Mouse (Mus musculus) MEL-GATA-1-ER (cell line): ENCODE results near the gene Apol8.

Source experiments
- DNase-seq: peaks from one replicate; pipeline ENCODE4 v3.0.0-alpha.2; 2012; ENCODE audit warnings: low read depth; ENCODE audit errors: extremely low read depth

The Apol8 gene

DNA sequence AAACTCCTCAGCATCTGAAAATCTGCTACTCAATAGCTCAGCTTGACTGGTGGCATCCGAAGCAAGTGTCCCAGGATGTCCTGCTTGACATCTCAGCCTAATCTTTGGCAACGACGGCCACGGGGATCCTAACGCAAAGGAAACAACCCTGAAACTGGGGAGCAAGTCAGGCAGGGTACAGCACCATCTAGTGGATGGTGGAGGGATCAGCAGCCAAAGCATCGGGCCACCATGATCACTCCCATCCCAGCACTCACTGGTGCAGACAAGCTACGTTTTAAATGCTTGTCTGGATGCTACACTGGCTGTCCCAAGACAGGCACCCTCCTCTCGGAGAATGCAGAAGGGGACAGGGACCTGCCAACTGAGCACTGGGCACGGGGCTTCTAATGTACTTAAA lies at the start of gene Apol8:
Apol8 (minus strand) TSS at position 156 of the 400 bp plus-strand sequence.
- peak; percentile 44 for DNase-seq

DNA sequence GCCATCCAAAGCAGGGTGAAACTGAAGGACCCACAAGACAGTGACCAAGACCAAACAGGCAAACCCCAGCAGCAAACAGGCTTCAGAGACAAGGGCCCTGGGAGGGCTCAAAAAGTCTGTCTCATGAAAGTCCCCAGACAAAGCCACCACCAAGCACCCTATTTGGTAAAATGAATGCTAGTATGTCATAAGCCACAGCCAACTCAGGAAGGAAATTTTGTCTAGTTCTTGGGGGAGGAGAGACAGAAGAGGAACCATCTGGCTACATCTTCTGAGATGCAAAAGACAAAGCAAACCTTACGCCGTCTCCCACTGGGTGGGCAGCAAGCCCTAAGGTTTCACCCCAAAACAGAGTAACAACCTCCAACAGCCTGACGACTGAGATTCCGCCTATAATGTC lies 48.9 kb upstream of the Apol8 start:
- no peak for DNase-seq

DNA sequence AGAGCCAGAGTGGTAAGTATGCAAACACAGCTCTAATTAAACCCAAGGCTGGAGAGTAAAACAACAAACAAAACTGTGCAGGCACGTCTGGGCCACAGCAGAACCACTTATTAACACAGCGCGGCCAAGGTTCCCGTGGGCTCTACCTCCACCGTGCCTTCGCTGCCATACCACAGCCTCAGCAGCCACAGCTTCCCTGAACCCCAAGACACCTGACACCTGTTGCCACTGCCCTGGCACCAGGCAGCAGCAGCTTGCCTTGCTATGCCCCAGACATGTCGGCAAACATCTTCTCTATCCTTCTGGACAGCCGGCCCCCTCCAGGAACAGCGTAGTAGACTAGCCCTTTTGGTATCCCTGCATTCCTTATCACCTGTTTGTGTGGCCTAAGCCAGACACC lies 48.1 kb upstream of the Apol8 start:
- no peak for DNase-seq

DNA sequence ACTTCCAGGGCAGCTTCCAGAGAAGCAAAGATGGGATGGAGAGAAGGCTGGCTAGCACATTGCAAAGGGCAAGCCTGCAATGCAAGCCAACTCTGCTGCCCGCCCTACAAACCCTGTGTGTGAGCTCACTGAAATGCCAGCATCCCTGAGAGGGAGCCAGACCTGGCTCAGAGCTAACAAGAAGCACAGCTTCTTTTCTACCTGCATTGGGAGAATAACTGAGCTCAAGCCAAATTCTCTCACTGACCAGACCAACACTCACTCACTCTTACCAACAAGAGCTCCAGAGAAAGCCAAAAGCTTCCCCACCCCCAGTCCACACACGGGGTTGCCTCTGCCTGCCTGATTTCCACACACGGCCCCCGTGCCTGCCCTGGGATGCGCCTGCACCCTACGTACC lies 47.7 kb upstream of the Apol8 start:
- DNase-seq: no peak

DNA sequence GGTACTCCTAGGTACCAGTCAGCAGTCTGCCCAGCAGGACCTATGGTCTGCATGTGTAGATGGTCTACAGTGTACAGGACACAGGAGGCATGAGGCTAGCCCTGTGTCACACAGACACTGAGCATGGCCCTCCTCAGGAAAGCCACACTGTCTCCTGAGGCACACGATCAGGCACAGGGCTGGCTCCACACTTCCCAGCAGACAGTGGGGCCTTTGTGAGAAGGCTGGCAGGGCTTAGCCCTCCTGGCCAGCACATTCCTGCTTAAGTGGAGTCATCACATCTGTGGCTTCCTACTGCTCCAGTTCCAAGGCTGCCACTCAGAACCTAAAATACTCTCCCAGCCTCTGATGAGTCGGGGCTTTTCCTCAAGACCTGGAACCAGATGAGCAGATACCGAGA lies 46.9 kb upstream of the Apol8 start:
- no peak for DNase-seq

DNA sequence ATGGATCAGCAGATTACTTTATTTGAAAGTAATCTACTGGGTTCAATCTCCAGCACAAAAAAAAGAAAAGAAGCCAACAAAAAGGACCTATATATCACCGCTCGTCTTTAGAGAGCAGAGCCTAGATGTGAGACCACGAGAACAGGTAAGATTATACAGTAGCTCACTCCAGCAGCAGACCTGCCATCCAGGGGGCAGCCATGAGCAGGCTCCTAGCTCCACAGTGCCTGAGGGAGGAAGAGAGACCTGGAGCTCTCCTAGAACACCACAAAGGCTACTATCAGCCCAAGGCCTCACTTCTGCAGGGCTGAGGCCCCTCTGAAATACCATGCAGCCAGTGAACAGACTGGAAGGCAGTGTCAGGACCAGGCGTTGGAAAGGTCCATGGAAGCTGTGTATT lies 46.2 kb upstream of the Apol8 start:
- DNase-seq: no peak

DNA sequence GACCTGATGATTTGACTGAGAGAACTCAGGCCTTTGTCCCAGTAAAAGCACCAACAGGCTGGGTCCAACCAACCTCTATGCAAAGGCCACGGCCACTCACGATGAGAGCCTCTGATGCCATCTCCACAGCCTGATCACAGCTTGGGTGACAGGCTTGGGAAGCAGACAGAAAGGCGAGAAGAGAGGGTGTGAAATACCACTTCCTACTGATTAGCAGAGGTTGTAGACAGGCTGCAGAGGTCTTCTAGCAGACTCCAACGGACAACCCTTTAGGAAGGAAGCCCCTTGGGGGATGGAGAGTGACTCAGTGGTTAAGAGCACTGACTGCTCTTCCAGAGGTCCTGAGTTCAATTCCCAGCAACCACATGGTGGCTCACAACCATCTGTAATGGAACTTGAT lies 44.4 kb upstream of the Apol8 start:
- DNase-seq: peak; percentile 36

DNA sequence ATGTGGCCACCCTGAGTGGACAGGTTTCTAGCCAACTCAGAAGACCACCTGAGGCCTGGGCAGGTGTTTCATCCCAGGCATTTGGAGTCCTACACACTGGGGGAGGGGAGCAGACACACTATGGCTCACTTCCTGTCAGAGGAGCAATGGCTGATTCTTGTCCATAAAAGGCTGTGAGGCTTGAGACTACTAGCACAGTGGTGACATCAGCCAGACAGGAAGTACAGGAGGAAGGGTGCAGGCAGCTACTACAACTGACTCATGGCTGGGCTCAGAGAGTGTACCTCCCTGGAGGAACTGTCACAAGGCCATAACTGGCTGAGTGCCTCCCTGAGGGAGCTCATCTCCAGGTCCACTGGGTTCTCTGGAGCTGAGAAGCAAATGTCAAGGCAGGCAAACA lies 43.7 kb upstream of the Apol8 start:
- peak; percentile 54 for DNase-seq

DNA sequence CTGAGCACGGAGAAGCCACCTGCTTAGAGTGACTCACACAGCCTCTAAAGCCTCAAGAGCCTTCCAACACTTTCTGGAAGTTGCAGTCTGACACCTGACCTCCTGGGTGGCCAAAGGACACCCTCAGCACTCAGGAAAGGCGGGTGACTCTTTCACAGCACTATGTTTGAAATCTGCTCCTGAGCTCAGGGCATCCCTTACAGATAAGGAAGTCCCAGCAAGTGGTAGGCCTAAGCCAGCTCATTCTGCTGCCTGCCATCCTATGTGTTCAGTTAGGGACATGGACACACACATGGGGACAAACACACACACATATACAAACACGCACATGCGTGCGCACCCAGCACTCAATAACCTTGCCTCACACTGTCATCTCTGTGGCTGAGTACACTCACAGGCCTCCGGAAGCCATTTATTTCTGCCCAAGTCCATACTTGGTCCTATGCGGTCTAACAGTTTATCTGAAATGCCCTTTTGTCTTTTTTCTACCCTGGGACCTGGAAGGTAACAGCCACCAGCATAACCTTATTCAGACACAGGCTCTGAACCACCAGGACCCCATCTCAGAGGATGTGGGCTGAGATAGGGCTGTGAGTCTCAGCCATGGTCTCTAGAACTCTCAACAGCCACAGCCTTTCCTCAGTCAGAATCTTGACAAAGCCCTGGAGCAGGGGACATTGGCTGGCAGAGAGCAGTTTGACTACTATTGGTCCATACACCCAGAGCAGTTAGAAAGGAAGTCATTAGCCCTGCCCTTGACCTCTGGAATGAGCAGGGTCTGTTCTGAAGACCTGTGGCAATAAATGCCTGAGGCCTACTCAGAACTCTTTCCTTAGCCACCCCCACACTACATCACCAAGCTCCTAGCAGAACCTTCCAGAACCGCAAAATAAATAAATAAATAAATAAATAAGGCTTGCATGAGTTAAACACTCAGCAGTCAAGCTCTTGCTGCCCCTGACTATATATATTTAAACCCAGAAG lies 43.0 kb upstream of the Apol8 start:
- DNase-seq: no peak

DNA sequence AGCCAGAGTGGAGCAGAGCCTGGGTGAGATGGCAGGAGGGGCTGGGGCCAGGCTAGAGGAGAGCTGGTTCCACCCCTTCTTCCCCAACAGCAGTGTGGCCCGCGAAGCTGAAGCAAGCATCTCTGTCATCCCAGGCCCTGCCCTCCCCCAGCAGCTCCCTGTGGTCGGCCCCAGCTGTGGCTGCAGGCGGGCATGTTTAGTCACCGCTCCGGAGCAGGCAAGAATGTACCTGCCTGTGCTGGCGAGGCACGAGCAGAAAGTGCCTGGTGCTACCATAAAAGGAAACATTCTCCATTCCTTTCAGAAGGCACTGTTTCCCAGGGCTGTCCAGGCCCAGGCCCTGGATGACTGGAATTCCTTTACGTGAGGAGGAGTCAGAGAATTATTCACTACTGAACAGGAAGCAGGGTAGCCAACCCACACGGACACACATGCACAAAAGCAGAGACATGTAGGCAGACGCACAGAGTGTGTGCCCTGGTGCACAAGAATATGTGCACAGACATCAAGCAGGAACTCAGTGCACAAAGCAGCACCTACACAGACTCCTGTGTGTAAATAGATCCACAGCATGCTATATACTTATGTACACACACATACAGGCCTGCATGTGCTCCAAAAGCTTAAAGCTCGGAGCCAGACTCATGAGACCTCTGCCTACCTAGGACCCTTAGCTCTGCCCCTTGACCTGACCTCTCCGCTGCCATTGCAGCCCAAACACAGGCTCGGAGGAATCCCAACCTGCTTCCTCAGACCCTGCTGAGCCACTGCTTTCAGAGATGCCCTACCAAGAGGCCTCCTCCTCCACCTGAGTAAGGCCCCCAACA lies 42.1 kb upstream of the Apol8 start:
- DNase-seq: no peak

DNA sequence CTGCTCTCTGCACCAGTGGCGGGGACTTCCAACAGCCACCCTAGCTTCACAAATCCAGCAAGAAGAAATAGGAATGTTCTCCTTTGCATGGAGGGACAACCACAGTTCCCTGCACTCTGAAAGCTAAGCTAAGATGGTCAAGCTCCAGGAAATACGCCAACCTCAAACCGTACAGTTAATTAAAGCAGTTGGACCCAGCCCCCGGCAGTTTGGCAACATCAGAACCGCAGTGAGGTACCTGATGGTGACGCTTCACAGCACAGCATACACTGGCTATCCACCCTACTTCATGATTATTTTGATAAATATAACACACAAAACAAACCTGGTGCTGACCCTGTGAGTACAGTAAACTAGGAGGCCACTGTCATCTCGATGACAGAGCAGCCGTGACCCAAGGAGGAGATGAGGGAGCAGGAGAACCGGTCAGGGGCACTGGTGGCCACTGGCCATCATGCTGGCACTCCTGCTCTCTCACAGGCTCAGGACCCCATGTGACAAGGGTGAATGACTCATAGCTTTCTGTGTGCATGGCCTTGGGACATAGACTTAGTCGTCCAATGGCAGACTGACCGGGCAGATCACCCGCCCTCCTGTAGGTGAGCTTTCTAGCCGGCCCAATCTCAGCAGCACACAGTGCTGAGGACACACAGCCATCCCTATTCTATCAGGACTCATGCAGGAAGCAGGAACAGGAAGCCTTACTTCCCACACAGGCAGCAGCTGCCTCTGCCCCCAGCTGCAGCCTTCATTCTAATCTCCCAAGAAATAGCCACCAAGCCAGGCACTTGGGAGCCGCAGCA lies 41.0 kb upstream of the Apol8 start:
- no peak for DNase-seq

DNA sequence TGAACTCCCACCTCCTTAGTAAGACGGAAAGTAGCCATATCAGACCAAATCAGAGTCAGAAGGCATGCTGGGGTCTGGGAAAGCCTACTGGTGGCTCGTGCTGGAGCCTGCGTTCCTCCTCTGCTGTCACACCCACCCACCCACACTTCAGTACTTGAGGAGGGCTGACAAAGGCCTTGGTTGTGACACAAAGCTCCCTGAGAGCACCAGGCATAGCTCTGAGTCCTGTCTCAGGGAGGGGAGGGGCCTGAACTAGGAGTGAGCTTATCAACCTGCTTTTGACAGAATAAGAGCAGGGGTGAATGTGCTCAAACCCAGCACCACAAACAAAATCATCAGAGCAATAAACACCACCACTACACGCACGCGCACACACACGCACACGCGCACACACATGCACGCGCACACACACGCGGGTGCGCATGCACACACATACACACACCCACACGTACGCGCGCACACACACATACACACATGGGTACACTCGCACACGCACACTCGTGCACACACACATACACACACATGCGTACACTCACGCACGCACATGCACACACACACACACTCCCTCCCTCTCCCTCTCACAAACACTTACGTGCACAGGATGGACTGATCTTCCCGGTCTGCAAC lies 39.7 kb upstream of the Apol8 start:
- DNase-seq: no peak

DNA sequence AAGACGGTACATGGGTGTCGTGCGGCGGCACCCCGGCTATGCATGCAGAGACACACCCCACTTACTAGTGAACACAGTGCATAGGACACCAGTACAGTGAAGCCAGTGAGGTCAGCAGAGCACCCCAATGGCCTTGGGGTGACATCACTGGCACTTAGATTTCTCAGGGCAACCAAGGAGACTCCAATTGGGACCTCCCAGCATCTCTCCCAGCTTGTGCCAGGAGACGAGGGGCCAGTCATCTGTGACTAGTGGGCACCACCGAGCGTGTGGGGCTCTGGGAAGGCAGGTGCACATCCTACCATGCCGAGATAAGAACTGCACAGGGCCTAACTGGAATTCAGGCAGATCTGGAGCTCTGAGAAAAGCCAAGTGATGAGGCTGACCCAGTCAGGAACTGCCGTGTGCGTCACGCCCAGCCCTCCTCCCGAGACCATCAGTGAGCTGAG lies 38.1 kb upstream of the Apol8 start:
- no peak for DNase-seq

DNA sequence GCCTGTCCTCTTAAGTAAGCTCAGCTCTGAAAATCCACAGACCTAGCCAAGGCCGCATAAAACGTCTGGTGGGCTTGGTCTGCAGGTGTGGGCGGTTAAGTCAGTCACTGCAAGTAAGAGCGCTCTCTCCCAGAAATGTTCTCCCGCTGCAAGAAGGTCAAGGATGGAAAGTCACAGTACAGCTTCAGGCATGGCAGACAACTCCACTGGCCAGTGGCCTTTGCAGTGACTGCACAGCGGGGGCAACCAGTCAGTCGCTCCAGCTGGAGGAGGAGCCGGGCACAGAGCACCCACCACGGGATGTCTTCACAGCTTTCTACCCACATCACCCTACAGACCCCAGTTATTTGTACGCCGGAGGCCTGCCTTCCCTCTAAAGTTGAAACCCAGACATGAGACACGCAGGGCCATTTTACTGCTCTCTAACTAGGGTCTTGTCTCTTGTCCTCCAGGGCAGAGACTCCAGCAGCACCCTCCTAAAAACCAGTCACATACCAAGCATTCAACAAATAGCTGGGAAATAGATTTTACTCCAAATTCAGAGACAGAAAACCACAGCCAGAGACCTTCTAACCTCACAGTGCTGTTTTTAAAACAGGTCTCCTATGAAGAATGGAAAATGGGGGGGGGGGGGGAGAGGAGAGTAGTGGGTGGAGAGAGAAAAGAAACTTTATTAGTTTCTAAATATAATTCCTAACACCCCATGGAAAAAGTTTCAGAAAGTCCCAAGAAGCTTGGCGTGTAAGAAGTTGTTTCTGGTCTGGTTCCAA lies 37.5 kb upstream of the Apol8 start:
- no peak for DNase-seq

DNA sequence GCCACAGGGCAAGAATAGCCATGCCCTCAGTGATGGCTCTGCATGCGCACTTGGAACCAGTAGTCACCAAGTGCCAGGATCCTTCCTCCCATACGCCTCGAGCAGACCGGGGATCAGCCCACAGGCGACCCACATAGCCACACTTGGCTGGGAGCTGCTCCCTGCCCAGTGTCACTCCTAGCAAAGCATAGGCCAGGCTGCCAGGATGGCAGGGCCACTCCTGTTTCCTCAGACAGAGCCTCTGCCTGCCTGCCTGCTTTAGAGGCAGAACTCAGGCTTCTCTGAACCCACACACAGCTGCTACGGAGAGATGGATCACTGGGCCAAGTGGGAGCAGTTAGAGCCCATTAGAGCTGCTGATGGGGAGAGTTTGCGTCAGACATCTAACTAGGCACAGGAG lies 36.8 kb upstream of the Apol8 start:
- no peak for DNase-seq

DNA sequence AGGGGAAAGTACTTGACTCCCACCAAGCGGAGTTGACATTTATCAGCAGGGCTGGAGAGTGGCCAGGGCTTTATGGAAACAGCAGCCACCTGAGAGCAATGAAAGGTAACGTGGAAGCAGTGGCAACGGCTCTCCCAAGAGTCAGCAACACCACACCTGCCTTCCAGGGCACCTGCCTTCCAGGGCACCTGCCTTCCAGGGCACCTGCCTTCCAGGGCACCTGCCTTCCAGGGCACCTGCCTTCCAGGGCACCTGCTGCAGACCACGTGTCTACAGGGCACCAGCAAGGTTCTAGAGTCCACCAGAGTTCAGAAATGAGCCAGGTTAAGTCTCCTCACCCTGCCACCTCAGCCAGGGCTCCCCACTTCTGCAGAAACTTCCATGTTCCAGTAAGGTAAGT lies 36.3 kb upstream of the Apol8 start:
- DNase-seq: no peak

DNA sequence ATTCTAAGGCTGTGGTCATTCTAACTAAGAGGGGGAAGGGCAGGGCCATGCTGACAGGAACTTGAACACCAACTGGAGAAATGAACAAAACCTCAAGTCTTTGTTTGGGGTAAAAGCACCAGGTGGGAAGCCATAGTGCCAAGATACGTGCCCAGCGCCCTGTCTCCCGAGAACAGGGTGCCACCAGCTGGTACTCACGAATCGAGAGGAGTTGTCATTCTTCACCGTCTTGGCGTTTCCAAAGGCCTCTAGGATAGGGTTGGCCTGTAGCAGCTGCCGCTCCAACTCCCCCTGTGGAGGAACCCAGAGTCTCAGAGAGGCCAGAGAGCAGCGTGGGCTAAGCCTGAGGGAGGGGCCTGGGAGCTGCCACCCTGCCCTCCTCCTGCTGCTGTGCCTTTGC lies 35.3 kb upstream of the Apol8 start:
- DNase-seq: no peak

DNA sequence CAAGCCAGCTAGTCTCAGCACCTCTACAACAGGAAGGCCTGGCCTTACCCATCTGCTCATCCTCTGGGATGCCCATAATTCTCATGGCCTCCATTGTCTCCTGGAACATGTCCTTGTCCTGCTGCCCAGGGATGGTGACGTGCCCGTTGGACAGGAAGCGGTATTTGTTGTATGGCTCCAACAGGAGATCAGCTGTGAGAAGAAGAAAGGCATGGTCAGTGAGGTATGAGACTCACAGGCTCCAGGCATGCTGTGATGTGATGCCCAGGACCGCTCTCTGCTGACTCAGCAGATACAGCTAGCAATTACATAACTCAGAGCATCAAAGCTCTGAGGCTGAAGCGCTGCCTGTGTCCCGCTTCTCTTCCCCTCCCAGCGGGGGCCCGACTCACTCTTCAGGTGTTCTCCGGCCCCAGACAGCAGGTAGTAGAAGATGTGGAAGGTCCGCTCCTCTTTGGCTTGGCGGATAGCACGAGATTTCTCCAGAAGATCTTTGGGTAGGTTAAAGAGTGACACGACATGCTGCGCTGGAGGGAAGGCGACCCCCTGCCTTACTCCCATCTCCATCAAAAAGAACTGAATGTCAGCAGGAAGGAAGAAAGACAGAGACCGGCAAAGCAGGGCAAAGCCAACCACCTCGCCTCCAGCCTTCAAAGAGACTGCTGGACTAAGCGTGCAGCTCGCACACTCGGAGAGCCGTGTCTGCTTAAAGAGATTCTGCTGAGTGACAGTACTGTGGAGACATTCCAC lies 34.0 kb upstream of the Apol8 start:
- DNase-seq: no peak

DNA sequence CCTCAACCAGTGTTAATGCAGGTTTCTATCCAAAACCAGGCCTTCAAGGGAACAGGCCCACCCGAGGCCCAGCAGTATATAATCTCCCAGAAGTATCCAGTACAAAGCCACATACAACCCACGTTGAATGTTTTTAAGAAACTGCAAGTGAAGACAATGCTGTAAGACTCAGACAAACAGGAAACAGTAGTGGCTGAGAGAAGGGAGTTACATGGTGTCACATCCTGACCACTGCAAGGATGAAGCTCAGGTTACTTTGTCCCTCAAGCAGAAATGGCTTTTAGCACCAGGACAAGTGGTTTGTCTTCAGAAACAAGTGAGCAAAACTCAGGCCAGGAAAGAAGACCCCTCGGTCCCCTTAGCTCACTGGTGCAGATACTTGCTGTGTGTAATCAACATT lies 32.4 kb upstream of the Apol8 start:
- no peak for DNase-seq

DNA sequence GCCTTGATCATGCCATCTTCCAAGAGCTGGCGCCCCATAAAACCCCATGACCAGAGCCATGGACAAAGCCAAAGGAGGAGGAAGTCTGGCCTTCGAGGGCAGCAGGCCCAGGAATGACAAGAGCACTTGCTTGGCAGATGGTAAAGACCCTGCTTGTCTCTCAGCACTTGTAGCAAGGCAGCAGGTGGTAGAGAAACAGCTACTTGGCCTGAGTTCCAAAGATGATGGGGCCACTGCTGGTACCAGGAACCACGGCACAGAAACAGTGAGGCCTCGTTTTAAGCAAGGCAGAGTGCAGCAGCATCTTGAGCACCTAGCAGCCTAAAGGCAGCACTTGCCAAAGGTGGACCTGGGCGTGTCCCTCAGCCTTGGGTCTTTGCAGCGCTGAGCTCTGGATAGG lies 31.6 kb upstream of the Apol8 start:
- DNase-seq: no peak
